Mouse (Mus musculus): ENCODE measurements around the gene Top2b. TPM values are rescaled to one million over a fixed set of nuclear protein-coding genes. Genes with fewer than 3 reads are reported as not detected.

Top2b gene
- 13.1 and 16.0 TPM in 2 replicates for polyA plus RNA-seq (2012; ENCODE audit: low replicate concordance)

GRCm38 (mm10) chr14:16364878-16365337 is at the start of gene Top2b:
Top2b (plus strand) TSS chr14:16365179.

Other genes starting within 250 kb of the Top2b start
- 324 and 553 TPM in 2 replicates for gene Ngly1, start 115.9 kb upstream of the Top2b start, polyA plus RNA-seq (2012; ENCODE audit: low replicate concordance)
- 0.71 and 1.2 TPM in 2 replicates for gene Oxsm, start 115.4 kb upstream of the Top2b start, polyA plus RNA-seq (2012; ENCODE audit: low replicate concordance)